Mouse (Mus musculus): ENCODE results near the gene D830030K20Rik.
A peak's percentile ranks its signal among the peaks of the same experiment; 100 is the strongest.
"Not testable (repeated sequence)": the region's sequence is repeated elsewhere in the genome, so short reads cannot be mapped to it uniquely, and the experiment has no call there.

The D830030K20Rik gene

GRCm38 (mm10) chr14:3208272-3209152, at the start of gene D830030K20Rik:
D830030K20Rik (plus strand) TSS chr14:3208488.
- DNase-seq (ENCODE audit: low spot score in 2 of 2) = not testable (repeated sequence)

GRCm38 (mm10) chr14:3187955-3188354, 20.3 kb upstream of the D830030K20Rik start, which contains the start of gene Gm5795:
Gm5795 (plus strand) TSS chr14:3188255.
- not testable (repeated sequence) for DNase-seq (ENCODE audit: low spot score in 2 of 2)

GRCm38 (mm10) chr14:3209367-3209766, 1.1 kb downstream of the D830030K20Rik start:
- not testable (repeated sequence) for DNase-seq (ENCODE audit: low spot score in 2 of 2)

GRCm38 (mm10) chr14:3262531-3262930, 54.2 kb downstream of the D830030K20Rik start:
- DNase-seq (ENCODE audit: low spot score in 2 of 2) = peak in 1 of 2 experiments; percentile 6

Measured in spleen, postnatal 10 days (tissue).